Comparison of ENCODE assay signal across 27 mouse cellular contexts in the genomic region with DNA sequence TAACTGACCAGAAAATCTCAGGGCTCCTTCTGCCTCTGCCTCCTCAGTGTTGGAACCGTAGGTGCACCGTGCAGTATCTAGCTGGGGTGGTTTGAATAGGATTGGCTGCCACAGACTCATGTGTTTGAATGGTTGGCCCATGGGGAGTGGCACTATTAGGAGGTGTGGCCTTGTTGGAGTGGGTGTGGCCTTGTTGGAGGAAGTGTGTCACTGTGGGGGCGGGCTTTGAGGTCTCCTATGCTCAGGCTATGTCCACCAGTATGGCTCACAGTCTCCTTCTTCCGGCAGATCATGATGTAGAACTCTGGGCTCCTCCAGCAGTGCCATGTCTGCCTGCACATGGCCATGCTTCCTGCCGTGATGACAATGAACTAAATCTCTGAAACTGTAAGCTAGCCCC. TPM values are rescaled to one million over a fixed set of nuclear protein-coding genes. Genes with fewer than 3 reads are reported as not detected.
"Had no signal": no experiment of that assay in that cellular context is flagged by ENCODE, and none has a peak within 500 bp of the region (broad histone marks: within the 10 kb centered on the region; RNA-seq: fewer than 3 reads in every experiment).

No protein-coding gene starts in this region.

- DNase-seq: lung, adult 18-20 months; lung, embryonic 14.5 days; lung, postnatal 10 days; lung, postnatal 4 days; midbrain, embryonic 14.5 days; retina, postnatal 1 day; right cerebral cortex, adult 18-20 months; right cerebral cortex, postnatal 25 days; right cerebral cortex, postnatal 4 days; spleen, adult 18-20 months; thymus, adult 2 months; thymus, postnatal 25 days; thymus, postnatal 4 days had no signal

- H3K4me1 ChIP-seq: midbrain, embryonic 12.5 days; neural tube, embryonic 13.5 days; neural tube, embryonic 15.5 days; stomach, embryonic 15.5 days had no signal

- H3K9ac ChIP-seq: lung, embryonic 14.5 days; midbrain, embryonic 12.5 days; neural tube, embryonic 13.5 days; neural tube, embryonic 15.5 days; stomach, embryonic 15.5 days had no signal

- H3K4me2 ChIP-seq: lung, embryonic 14.5 days; midbrain, embryonic 12.5 days; neural tube, embryonic 13.5 days; neural tube, embryonic 15.5 days; stomach, embryonic 15.5 days had no signal

- H3K27me3 ChIP-seq: midbrain, embryonic 12.5 days; neural tube, embryonic 13.5 days; neural tube, embryonic 15.5 days; stomach, embryonic 15.5 days had no signal

- H3K36me3 ChIP-seq: midbrain, embryonic 10.5 days; midbrain, embryonic 12.5 days; neural tube, embryonic 13.5 days; neural tube, embryonic 15.5 days; stomach, embryonic 15.5 days had no signal

- ATAC-seq: midbrain, embryonic 16.5 days had no signal

- H3K27ac ChIP-seq: midbrain, embryonic 10.5 days; midbrain, embryonic 12.5 days; neural tube, embryonic 13.5 days; neural tube, embryonic 15.5 days; stomach, embryonic 15.5 days; stomach, postnatal 0 days had no signal

- H3K9me3 ChIP-seq: midbrain, embryonic 10.5 days; midbrain, embryonic 12.5 days; neural tube, embryonic 13.5 days; neural tube, embryonic 15.5 days; stomach, embryonic 15.5 days had no signal

- H3K4me3 ChIP-seq: midbrain, embryonic 10.5 days; midbrain, embryonic 12.5 days; myocyte; neural tube, embryonic 13.5 days; neural tube, embryonic 15.5 days; stomach, embryonic 15.5 days had no signal

RNA-seq across cellular contexts. Expression of a gene that starts 35.6 kb away (rescaled TPM):
- total RNA-seq: megakaryocyte, adult 5-6 weeks; megakaryocyte-erythroid progenitor cell, adult 5-6 weeks had no signal
- polyA plus RNA-seq: lung, embryonic 14.5 days; lung, embryonic 16.5 days; midbrain, embryonic 10.5 days; midbrain, embryonic 12.5 days; midbrain, embryonic 14.5 days; midbrain, embryonic 16.5 days; myocyte; neural tube, embryonic 11.5 days; neural tube, embryonic 13.5 days; neural tube, embryonic 15.5 days; small intestine, adult 2 months; stomach, embryonic 15.5 days; stomach, postnatal 0 days; urinary bladder, adult 2 months had no signal
